ENCODE assay signal across 14 mouse cellular contexts in genomic region chr4:151404581-151405256, GRCm38 (mm10).
DNase-seq lines count a peak whose midpoint lies in the region; ATAC-seq lines count a peak whose summit lies in the region.
"Had no signal": no experiment of that assay in that cellular context is flagged by ENCODE, and none has a peak within 500 bp of the region (broad histone marks: within the 10 kb centered on the region; RNA-seq: fewer than 3 reads in every experiment).

No protein-coding gene starts in this region.

- ATAC-seq in limb, embryonic 13.5 days (ENCODE audit: low FRiP score, low read depth) = peak; percentile 78
- no peak for ATAC-seq in erythroid progenitor cell, adult 5-6 weeks (replicated peaks; ENCODE audit: low FRiP score, poor library complexity, severe bottlenecking)

- intact Hi-C loops in heart, postnatal 25 days (cut with DNase I) = no loop called here
- intact Hi-C loops in gastrocnemius, postnatal 14 days (cut with DNase I; ENCODE audit: low total_unique reads) = no loop called here

- H3K4me1 ChIP-seq in limb, embryonic 13.5 days = peaks cover 13% of the 10 kb centered on the region; the same call in 1 of the 2 replicates
- peaks cover 24% of the 10 kb centered on the region; the same call in 1 of the 2 replicates for H3K4me1 ChIP-seq in limb, embryonic 10.5 days
- H3K4me1 ChIP-seq: lung, embryonic 15.5 days had no signal

- WGBS in limb, embryonic 13.5 days = 52% methylated on average over 17 of the region's 17 CpGs
- WGBS in limb, embryonic 10.5 days = 65% methylated on average over 17 of the region's 17 CpGs

- no peak overlapping the region for H3K9ac ChIP-seq in limb, embryonic 13.5 days
- H3K9ac ChIP-seq: hindbrain, embryonic 15.5 days; lung, embryonic 15.5 days had no signal

- peaks cover 6% of the 10 kb centered on the region; the same call in 1 of the 2 replicates for H3K9me3 ChIP-seq in limb, embryonic 13.5 days
- no peaks in the 10 kb centered on the region for H3K9me3 ChIP-seq in limb, embryonic 10.5 days (replicated peaks)
- H3K9me3 ChIP-seq: hindbrain, embryonic 15.5 days; lung, embryonic 15.5 days had no signal

- no peak overlapping the region for H3K4me3 ChIP-seq in limb, embryonic 13.5 days
- H3K4me3 ChIP-seq in limb, embryonic 10.5 days = no peak overlapping the region
- H3K4me3 ChIP-seq: forebrain, embryonic 10.5 days; hindbrain, embryonic 15.5 days; lung, embryonic 15.5 days had no signal

- DNase-seq in heart, adult 11 months = peak; percentile 92
- DNase-seq in heart, postnatal 25 days (ENCODE audit: low spot score) = no peak
- no peak for DNase-seq in limb, embryonic 10.5 days (ENCODE audit: low spot score)
- peak; percentile 34 for DNase-seq in gastrocnemius, postnatal 14 days
- peak; percentile 44 for DNase-seq in skeletal muscle tissue, adult 2 months (ENCODE audit: low read depth, low spot score)
- no peak for DNase-seq in cerebellum, adult 18-20 months
- DNase-seq: B cell, adult 2 months; cerebellum, postnatal 10 days; midbrain, embryonic 14.5 days had no signal

- no peaks in the 10 kb centered on the region for H3K36me3 ChIP-seq in limb, embryonic 13.5 days
- no peaks in the 10 kb centered on the region for H3K36me3 ChIP-seq in limb, embryonic 10.5 days
- H3K36me3 ChIP-seq: forebrain, embryonic 10.5 days; hindbrain, embryonic 15.5 days; lung, embryonic 15.5 days had no signal

- H3K4me2 ChIP-seq in limb, embryonic 13.5 days (replicated peaks) = no peak overlapping the region
- H3K4me2 ChIP-seq: hindbrain, embryonic 15.5 days; lung, embryonic 15.5 days had no signal

- H3K27me3 ChIP-seq in limb, embryonic 13.5 days = no peaks in the 10 kb centered on the region
- no peaks in the 10 kb centered on the region for H3K27me3 ChIP-seq in limb, embryonic 10.5 days (ENCODE audit: low read depth, poor library complexity, severe bottlenecking)
- H3K27me3 ChIP-seq: hindbrain, embryonic 15.5 days; lung, embryonic 15.5 days had no signal

- peak overlapping the region; percentile 48; the same call in 1 of the 2 replicates for H3K27ac ChIP-seq in limb, embryonic 13.5 days
- no peak overlapping the region for H3K27ac ChIP-seq in limb, embryonic 10.5 days
- H3K27ac ChIP-seq: forebrain, embryonic 10.5 days; hindbrain, embryonic 15.5 days; lung, embryonic 15.5 days had no signal

Comparison
In these comparisons a context has a peak if more than half of its experiments do, and no peak if none do; other contexts are left out.
1. DNase-seq: peak in heart, adult 11 months (single experiment), gastrocnemius, postnatal 14 days (single experiment) and skeletal muscle tissue, adult 2 months (single experiment); none in heart, postnatal 25 days (single experiment), limb, embryonic 10.5 days (single experiment) and cerebellum, adult 18-20 months (0 of 2).